Comparison of ENCODE assay signal across 15 mouse cellular contexts in genomic region chr6:83796686-83797085, GRCm38 (mm10). TPM values are rescaled to one million over a fixed set of nuclear protein-coding genes. Genes with fewer than 3 reads are reported as not detected.
DNase-seq lines count a peak whose midpoint lies in the region; ATAC-seq and TF ChIP-seq lines count a peak whose summit lies in the region.
"Had no signal": no experiment of that assay in that cellular context is flagged by ENCODE, and none has a peak within 500 bp of the region (broad histone marks: within the 10 kb centered on the region; RNA-seq: fewer than 3 reads in every experiment).

No protein-coding gene starts in this region.

- no peak for TF ChIP-seq EP300 in liver, postnatal 0 days (IDR thresholded peaks at IDR 0.05; ENCODE audit: low read depth)

- ATAC-seq in liver, postnatal 0 days, result no peak
- ATAC-seq in liver, embryonic 11.5 days (replicated peaks; ENCODE audit: low FRiP score), result no peak
- ATAC-seq in activated CD4-positive, CD25-positive, alpha-beta regulatory T cell, adult 4 months, result no peak

- 58% methylated on average over 3 of the region's 3 CpGs for WGBS in liver, postnatal 0 days (ENCODE audit: insufficient replicate concordance)
- WGBS in liver, embryonic 11.5 days, result 55% methylated on average over 3 of the region's 3 CpGs

- no peak overlapping the region for H3K4me3 ChIP-seq in liver, postnatal 0 days (ENCODE audit: low read depth, low read length)
- no peak overlapping the region for H3K4me3 ChIP-seq in liver, embryonic 11.5 days (ENCODE audit: low read depth, low read length)
- H3K4me3 ChIP-seq: embryonic facial prominence, embryonic 10.5 days; limb, embryonic 10.5 days had no signal

- H3K4me1 ChIP-seq in liver, postnatal 0 days (ENCODE audit: insufficient read depth), result peaks cover 20% of the 10 kb centered on the region
- H3K4me1 ChIP-seq in liver, embryonic 11.5 days (replicated peaks; ENCODE audit: control insufficient read depth, insufficient read depth, low read length), result peaks cover 10% of the 10 kb centered on the region

- H3K9ac ChIP-seq in liver, postnatal 0 days (replicated peaks), result no peak overlapping the region
- no peak overlapping the region for H3K9ac ChIP-seq in liver, embryonic 11.5 days (ENCODE audit: low read depth, low read length)
- H3K9ac ChIP-seq: heart, embryonic 13.5 days; hindbrain, embryonic 14.5 days had no signal

- H3K9me3 ChIP-seq in liver, postnatal 0 days (ENCODE audit: low read length), result no peaks in the 10 kb centered on the region
- H3K9me3 ChIP-seq in liver, embryonic 11.5 days (ENCODE audit: control insufficient read depth, low read length), result no peaks in the 10 kb centered on the region
- H3K9me3 ChIP-seq: embryonic facial prominence, embryonic 10.5 days; heart, embryonic 13.5 days; limb, embryonic 10.5 days had no signal

- H3K36me3 ChIP-seq in liver, postnatal 0 days (replicated peaks; ENCODE audit: insufficient read depth, low read length), result peaks cover 27% of the 10 kb centered on the region
- H3K36me3 ChIP-seq in liver, embryonic 11.5 days (ENCODE audit: control insufficient read depth, insufficient read depth, low read length), result peaks cover 4% of the 10 kb centered on the region; the same call in 1 of the 2 replicates

- DNase-seq in liver, postnatal 0 days, result no peak
- no peak for DNase-seq in liver, embryonic 11.5 days (ENCODE audit: low spot score)
- DNase-seq in adipocyte (ENCODE audit: low spot score), result peak; percentile 54
- peak; percentile 67 for DNase-seq in kidney, adult 9 months
- DNase-seq in retina, embryonic 14.5 days (ENCODE audit: low spot score), result peak; percentile 32
- no peak for DNase-seq in right cerebral cortex, postnatal 25 days
- DNase-seq: adrenal gland, adult 8-10 months had no signal

- H3K27ac ChIP-seq in liver, postnatal 0 days (ENCODE audit: low read depth), result no peak overlapping the region
- H3K27ac ChIP-seq in liver, embryonic 11.5 days (ENCODE audit: low read depth, low read length), result no peak overlapping the region
- H3K27ac ChIP-seq: embryonic facial prominence, embryonic 10.5 days; heart, embryonic 13.5 days; hindbrain, embryonic 14.5 days; limb, embryonic 10.5 days had no signal

- no peak overlapping the region for H3K4me2 ChIP-seq in liver, postnatal 0 days (ENCODE audit: low read depth, low read length)
- H3K4me2 ChIP-seq in liver, embryonic 11.5 days, result no peak overlapping the region

- no peaks in the 10 kb centered on the region for H3K27me3 ChIP-seq in liver, postnatal 0 days (ENCODE audit: insufficient read depth, low read length)
- no peaks in the 10 kb centered on the region; the same call in 1 of the 2 replicates for H3K27me3 ChIP-seq in liver, embryonic 11.5 days (replicated peaks; ENCODE audit: control insufficient read depth, insufficient read depth, low read length)
- H3K27me3 ChIP-seq: heart, embryonic 13.5 days had no signal

- peak; percentile 18 for TF ChIP-seq CTCF in liver, postnatal 0 days (IDR thresholded peaks at IDR 0.05; ENCODE audit: low read depth)

RNA-seq across cellular contexts. Expression of gene Nagk, which starts 1.9 kb away (rescaled TPM):
- polyA plus RNA-seq in liver, postnatal 0 days (2015; fragmentation: Nextera tagmentation; extraction: Ambion mirVana), result 20.4 and 20.9 TPM in 2 replicates
- polyA plus RNA-seq in liver, embryonic 11.5 days (2014; fragmentation: Nextera tagmentation; extraction: Ambion mirVana), result 19.9 and 25.0 TPM in 2 replicates
- 10 to 100 TPM; 23.0 to 27.9 TPM for polyA plus RNA-seq in activated CD4-positive, CD25-positive, alpha-beta regulatory T cell, adult 4 months (2017; shearing (Covaris generic))

RNA-seq across cellular contexts. Expression of gene Tex261, which starts 21.1 kb away (rescaled TPM):
- 68.3 and 74.9 TPM in 2 replicates for polyA plus RNA-seq in liver, postnatal 0 days (2015; fragmentation: Nextera tagmentation; extraction: Ambion mirVana)
- polyA plus RNA-seq in liver, embryonic 11.5 days (2014; fragmentation: Nextera tagmentation; extraction: Ambion mirVana), result 69.8 and 77.3 TPM in 2 replicates
- polyA plus RNA-seq in activated CD4-positive, CD25-positive, alpha-beta regulatory T cell, adult 4 months (2017; shearing (Covaris generic)), result 10 to 100 TPM; 76.3 to 79.6 TPM

RNA-seq across cellular contexts. Expression of gene Ankrd53, which starts 34.2 kb away (rescaled TPM):
- polyA plus RNA-seq in liver, postnatal 0 days (2015; fragmentation: Nextera tagmentation; extraction: Ambion mirVana), result not detected in 2 replicates
- 0.18 TPM in 1 of 2 replicates, not detected in the other for polyA plus RNA-seq in liver, embryonic 11.5 days (2014; fragmentation: Nextera tagmentation; extraction: Ambion mirVana)
- polyA plus RNA-seq in activated CD4-positive, CD25-positive, alpha-beta regulatory T cell, adult 4 months (2017; shearing (Covaris generic)), result not detected
- polyA plus RNA-seq: cerebellum, adult 2 months; heart, embryonic 13.5 days; hindbrain, embryonic 14.5 days; liver, embryonic 16.5 days; stomach, embryonic 14.5 days had no signal

RNA-seq across cellular contexts. Expression of gene Paip2b, which starts 34.9 kb away (rescaled TPM):
- polyA plus RNA-seq in liver, postnatal 0 days (2015; fragmentation: Nextera tagmentation; extraction: Ambion mirVana), result 2.9 and 3.7 TPM in 2 replicates
- polyA plus RNA-seq in liver, embryonic 11.5 days (2014; fragmentation: Nextera tagmentation; extraction: Ambion mirVana), result 8.4 and 9.2 TPM in 2 replicates
- 10 to 100 TPM; 17.3 to 18.2 TPM for polyA plus RNA-seq in activated CD4-positive, CD25-positive, alpha-beta regulatory T cell, adult 4 months (2017; shearing (Covaris generic))

RNA-seq across cellular contexts. Expression of gene Atp6v1b1, which starts 53.9 kb away (rescaled TPM):
- not detected in 2 replicates for polyA plus RNA-seq in liver, postnatal 0 days (2015; fragmentation: Nextera tagmentation; extraction: Ambion mirVana)
- not detected in 2 replicates for polyA plus RNA-seq in liver, embryonic 11.5 days (2014; fragmentation: Nextera tagmentation; extraction: Ambion mirVana)
- not detected for polyA plus RNA-seq in activated CD4-positive, CD25-positive, alpha-beta regulatory T cell, adult 4 months (2017; shearing (Covaris generic))
- polyA plus RNA-seq: cerebellum, adult 2 months; embryonic facial prominence, embryonic 10.5 days; heart, embryonic 13.5 days; hindbrain, embryonic 14.5 days; limb, embryonic 10.5 days; liver, embryonic 16.5 days had no signal

Comparison
In these comparisons a context has a peak if more than half of its experiments do, and no peak if none do; other contexts are left out.
1. DNase-seq: peak in adipocyte (single experiment), kidney, adult 9 months (single experiment) and retina, embryonic 14.5 days (single experiment); none in liver, postnatal 0 days (single experiment), liver, embryonic 11.5 days (single experiment) and right cerebral cortex, postnatal 25 days (single experiment).